Mouse (Mus musculus): ENCODE measurements around the gene Faxc.

GRCm38 (mm10) chr4:22018414-22018813 is 87.3 kb downstream of the Faxc start:
- TF ChIP-seq CTCF (IDR thresholded peaks at IDR 0.05; ENCODE audit: insufficient read depth, low read length) = no peak
- TF ChIP-seq POLR2A (IDR thresholded peaks at IDR 0.05; ENCODE audit: borderline replicate concordance, extremely low read depth, low read depth, low read length) = no peak

Measured in lung, adult 2 months (tissue).